ENCODE assay signal across 13 mouse cellular contexts in the genomic region with DNA sequence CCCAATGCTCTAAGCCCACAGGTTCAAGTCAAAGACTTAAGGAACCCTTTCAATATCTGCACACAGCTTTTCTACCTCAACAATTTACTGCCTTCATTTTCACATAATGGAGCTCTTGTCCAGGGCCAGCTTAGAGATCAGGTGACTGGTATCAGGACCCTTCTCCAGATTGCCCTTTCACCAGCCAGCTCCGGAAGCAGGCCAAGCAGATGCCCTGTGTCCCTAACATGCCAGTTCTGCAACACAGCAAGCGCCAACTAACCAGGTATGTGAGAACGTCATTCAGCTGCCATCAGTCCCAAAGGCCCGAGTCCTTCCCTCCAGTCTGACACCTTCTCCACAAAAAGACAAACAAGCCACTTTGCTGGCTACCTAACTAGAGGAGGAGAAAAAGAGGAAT.
"Had no signal": no experiment of that assay in that cellular context is flagged by ENCODE, and none has a peak within 500 bp of the region (broad histone marks: within the 10 kb centered on the region; RNA-seq: fewer than 3 reads in every experiment).

No protein-coding gene starts in this region.

- ATAC-seq: liver, postnatal 0 days; midbrain, embryonic 16.5 days had no signal

- H3K9me3 ChIP-seq: limb, embryonic 10.5 days; liver, embryonic 13.5 days; midbrain, embryonic 10.5 days; neural tube, embryonic 13.5 days had no signal

- H3K27ac ChIP-seq: left cerebral cortex, adult 2 months; limb, embryonic 10.5 days; midbrain, embryonic 10.5 days; neural tube, embryonic 13.5 days had no signal

- DNase-seq: kidney, adult 18-20 months; kidney, postnatal 10 days; kidney, postnatal 4 days; liver, embryonic 13.5 days; liver, postnatal 0 days; right cerebral cortex, adult 18-20 months; right cerebral cortex, postnatal 25 days; thymus, postnatal 36 days had no signal

- H3K36me3 ChIP-seq: limb, embryonic 10.5 days; liver, embryonic 13.5 days; midbrain, embryonic 10.5 days; neural tube, embryonic 13.5 days had no signal

- H3K27me3 ChIP-seq: liver, embryonic 13.5 days; neural tube, embryonic 13.5 days had no signal

- H3K4me3 ChIP-seq: left cerebral cortex, adult 2 months; limb, embryonic 10.5 days; liver, embryonic 13.5 days; midbrain, embryonic 10.5 days; neural tube, embryonic 13.5 days had no signal

- H3K4me1 ChIP-seq: limb, embryonic 10.5 days had no signal
